Mouse (Mus musculus): ENCODE measurements around the gene E130308A19Rik.

Gene E130308A19Rik

DNA sequence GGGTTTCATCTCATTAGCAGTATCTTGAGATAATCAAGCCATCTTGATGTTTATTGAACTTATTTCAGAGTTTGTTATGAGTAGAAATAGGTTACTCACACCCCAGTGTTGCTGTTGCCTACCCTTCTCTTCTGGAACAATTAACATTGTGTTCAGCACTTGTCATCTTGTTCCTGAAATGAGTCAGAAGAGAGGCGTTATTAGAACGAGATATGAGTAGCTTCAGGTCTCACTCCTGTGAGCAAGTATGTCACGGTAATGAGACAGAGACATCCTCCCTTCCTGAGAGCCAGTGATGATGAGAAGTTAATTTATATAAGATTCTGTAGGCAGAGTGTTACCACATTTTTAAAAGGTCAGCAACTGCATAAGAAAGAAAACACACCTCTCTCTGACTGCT lies 56.5 kb downstream of the E130308A19Rik start:
- no peak for DNase-seq (ENCODE audit: low spot score in 2 of 2)

DNA sequence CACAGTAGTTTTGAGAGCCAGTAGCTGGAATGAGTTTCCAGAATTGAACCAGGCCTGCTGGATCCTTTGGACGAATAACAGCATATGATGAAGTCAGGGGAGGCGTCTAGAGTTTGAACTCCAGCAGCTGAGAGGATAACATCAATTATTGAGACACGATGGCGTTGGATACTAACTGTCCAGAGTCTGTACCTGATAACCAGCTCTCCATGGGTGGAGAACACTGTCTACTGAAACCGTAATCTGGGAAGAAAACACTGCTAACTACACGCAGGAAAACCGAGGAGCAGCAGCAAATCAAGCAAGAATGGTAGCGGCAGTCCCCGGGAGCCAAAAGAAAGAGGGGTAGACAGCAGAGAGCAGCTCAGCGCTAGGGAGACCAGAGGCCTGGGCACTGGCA lies 56.9 kb downstream of the E130308A19Rik start:
- DNase-seq (ENCODE audit: low spot score in 2 of 2) = no peak

DNA sequence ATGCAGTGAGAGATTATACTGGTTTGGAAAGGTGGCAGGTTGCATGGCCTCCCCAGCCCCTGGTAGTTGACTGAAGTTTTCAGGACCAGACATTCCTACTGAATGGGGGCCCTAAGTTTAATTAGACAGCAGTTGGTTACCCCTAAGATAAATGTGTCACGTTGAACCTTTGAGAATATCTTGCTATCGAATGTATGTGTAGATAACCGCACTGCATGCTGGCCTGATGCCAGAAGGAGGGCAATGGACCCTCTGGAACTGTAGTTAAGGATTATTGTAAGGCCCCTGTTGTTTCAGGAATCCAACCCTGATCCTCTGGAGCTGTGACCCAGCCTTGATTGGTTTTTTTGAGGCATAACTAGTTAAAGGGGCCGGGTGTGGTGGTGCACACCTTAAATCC lies 58.3 kb downstream of the E130308A19Rik start:
- no peak for DNase-seq (ENCODE audit: low spot score in 2 of 2)

DNA sequence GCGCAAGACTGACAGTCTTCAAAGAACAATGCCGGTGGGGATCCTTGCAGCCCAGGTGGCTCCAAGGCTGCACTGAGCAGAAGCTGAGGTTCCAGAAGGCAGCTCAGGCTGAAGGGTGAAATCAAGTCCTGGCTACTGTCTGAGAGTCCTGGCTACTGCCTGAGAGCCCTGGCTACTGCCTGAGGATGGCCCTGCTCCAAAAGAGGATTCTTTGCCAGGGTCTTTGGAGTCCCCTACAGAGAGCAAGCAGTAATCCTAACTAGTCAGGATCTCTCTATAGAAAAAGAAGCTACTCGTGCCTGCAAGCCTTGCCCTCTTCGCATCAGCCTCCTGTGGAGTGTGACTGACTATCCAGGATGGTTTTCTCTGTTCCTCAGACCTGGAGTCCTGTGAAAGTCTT lies 60.7 kb downstream of the E130308A19Rik start:
- no peak for DNase-seq (ENCODE audit: low spot score in 2 of 2)

DNA sequence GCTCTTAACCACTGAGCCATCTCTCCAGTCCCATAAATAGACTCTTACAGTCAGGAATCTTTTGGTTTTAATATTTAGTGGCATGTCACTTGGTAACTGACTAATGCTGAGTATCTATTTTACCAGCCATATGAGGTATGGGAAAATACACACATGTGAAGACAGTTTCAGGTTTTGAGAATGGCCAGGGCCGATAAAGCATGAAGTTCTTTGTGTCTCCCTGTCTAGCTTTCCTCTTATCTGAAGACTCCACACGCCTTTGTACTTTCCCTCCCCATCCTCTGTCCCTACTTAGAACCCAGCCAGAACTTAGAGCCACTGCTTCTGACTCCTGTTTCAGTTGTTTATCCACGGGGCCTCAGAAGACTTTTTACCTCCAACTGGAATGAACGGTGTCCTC lies 63.0 kb downstream of the E130308A19Rik start:
- DNase-seq (ENCODE audit: low spot score in 2 of 2) = no peak

DNA sequence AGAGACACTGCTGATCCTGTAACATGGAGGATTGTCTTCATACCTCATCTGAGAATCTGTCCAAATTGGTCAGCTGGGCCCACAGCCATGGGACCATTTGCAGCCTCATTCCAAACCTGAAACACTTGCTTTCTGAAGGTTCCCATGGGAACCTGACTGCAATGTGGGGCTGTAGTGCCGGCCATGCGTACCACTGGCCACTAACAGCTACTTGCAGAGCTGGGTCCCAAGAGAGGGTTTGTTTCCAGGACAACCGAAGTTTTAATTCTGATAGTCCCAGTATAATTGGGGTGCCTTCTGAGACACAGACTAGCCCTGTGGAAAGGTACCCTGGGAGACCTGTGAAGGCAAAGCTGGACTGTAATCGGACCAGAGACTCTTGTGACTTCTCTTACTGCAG lies 64.1 kb downstream of the E130308A19Rik start:
- no peak for DNase-seq (ENCODE audit: low spot score in 2 of 2)

DNA sequence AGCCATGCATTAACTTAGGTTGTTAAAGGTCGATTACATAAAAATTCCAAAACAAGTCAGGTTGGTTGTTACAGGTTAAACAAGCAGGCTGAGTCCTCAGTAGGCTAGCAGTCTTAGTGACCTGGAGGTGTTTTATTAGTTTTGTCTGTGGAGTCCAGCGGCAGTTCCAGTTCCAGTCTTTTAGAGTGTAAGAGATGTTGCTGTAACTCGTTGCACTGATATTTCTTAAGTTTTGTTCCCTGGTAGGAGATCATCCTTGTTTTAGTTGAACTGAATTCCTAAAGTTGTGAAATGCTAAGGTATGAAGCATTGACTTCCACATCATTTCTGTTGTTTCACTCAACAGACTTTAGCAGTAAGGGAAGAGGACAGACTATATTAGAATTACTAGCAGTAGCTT lies 70.8 kb downstream of the E130308A19Rik start:
- no peak for DNase-seq (ENCODE audit: low spot score in 2 of 2)

DNA sequence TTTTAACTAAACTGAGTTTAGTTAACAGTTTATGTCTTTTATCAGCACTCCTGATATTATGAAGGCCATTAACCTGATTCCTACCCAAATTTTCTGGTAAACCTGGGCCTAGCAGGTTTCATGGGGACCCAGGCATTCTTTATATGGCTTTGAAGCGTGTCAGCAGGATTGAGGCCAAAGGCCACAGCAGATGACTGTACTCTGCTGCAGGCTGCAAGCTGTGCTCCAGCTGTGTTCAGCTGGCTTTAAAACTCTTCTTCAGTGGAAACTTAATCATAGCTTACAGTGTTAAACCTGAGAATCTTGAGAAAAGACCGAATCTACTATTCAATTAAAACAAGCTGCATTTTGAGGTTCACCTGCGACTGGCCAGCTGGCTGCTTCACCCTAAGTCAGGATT lies 71.9 kb downstream of the E130308A19Rik start:
- no peak for DNase-seq (ENCODE audit: low spot score in 2 of 2)

DNA sequence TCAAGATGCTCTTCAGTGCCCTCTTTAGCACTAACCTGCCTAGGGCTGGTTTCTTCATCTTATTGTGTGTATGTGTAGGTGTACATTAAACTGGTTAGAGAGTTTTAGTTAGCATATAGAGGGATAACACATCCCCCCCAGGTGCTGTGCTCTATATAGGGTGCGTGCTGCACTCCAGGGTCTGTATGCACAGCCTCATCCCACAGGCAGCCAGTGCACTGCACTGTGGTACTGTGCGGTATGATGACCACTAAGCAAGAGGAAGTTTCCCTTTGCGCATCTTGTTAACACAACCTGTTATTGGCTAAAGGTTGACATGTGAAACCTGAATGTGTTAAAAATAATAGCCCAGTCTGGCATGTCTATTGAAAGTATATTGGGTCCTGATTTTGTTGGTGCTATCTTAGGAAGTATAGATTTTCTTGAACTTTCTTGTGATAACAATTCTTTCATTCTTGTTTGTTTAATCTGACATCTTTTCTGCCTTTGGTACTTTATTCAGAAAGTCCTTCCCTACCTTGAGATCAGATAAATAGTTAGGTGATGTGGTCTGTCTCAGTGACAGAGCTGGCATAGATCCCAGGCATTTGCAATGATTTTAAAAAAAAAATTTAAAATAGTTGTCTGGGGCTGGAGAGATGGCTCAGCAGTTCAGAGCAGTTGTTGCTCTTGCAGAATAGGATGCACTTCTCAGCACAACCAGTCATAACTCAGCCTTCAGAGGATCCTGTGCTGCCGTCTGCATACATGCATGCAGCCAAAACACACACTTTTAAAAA lies 73.2 kb downstream of the E130308A19Rik start:
- no peak for DNase-seq (ENCODE audit: low spot score in 2 of 2)

DNA sequence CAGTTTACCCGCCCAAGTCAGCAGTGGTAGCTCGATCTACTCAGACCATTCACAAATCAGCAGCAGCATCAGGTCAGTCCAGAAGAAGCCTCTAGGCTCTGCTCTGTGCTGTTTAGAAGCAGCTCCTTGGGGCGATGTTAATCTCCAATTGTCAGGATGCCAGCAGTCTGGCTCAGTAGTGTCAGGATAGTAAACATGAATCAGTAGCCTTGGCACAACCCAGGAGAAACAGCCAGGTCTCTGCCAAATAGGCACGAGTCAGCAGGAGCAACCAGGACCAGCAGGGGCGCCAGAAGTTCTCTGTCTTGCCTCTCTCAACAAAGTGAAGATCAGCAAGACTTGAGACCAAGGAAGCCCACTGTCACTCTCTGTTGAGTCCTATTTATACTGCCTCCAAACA lies 83.3 kb downstream of the E130308A19Rik start:
- no peak for DNase-seq (ENCODE audit: low spot score in 2 of 2)

DNA sequence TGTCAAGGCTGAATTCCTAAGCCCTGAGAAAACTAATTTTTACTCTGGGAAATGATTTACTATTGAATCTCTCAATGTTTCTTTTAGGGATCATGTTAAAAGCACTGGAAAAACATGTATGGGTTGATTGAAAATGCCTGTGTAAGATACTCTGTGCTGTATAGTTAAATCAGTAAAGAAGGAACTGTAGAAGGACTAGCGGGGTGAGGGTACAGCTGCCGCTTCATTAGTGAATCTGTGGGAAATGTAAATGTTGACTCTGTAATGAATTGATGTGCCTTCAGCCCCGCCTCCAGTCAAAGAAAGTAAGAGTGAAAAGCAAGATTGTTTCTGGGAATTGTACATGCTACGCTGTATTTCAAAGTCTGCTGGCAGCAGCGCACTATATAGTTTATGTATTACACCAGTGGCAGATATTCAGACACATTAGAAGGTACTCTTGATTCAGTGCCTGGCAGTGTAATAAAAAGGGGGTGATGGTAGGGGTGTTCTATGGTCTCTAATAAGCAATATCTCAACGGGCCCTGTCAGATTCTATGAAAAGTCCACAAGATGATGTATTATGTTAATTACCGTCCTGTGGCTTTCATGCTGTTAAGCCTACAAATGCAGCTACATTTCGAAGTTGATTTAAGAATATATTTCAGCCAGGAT lies 84.9 kb downstream of the E130308A19Rik start:
- no peak for DNase-seq (ENCODE audit: low spot score in 2 of 2)

DNA sequence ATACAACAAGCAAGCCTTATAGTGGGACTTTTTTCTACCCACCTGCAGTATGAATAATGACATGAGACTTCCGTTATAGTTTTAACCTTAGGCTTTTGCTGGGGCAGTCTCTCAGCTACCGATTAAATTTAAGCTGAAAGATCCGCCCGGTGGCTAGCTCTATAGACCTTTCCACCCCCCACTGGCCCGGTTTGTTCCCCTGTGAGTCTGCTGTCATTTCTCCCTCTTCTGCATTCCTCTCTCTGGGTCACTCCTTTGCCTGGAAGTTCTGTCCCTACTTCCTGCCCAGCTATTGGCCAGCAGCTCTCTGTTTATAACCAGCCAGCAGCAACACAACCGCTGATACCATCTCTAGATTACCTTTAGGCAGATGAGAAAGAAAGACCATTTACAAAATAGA lies 86.4 kb downstream of the E130308A19Rik start:
- DNase-seq (ENCODE audit: low spot score in 2 of 2) = no peak

DNA sequence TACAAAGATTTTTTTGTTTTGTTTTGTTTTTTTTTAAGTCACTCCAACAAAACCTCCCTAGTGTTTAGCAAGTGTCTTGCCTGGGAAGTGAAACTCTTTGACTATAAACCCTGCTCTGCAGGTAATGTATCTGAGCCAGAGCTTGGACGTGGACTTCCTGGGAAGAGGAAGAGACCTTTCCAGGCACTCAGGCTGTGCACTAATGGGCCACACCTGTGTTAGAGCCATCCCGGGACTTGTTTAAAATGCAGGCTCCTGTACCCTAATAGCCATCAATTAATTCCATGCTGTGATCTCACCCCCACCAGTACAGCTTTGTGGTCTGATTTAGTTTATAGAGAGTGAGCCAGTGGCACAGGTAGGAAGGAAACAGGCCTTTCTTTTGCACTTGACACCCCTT lies 86.9 kb downstream of the E130308A19Rik start:
- DNase-seq (ENCODE audit: low spot score in 2 of 2) = no peak

DNA sequence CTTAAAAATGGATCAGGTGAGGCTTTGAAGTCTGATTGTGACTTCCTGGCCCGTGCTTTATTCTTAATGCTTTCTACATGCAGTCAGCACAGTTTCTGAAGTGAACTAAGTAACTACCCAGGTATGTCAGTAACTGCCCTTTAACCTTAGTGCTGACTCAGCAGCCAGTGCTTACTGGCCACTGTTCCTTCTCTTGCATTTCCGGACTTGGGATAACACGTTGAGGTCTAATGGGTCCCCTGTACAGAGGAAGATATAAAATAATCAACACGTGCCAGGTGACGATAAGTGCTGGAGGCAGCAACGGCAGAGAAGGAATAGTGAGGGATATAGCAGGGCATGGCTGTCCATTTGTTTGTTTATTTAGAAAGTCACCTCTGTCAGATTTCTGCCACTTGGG lies 88.5 kb downstream of the E130308A19Rik start:
- no peak for DNase-seq (ENCODE audit: low spot score in 2 of 2)

DNA sequence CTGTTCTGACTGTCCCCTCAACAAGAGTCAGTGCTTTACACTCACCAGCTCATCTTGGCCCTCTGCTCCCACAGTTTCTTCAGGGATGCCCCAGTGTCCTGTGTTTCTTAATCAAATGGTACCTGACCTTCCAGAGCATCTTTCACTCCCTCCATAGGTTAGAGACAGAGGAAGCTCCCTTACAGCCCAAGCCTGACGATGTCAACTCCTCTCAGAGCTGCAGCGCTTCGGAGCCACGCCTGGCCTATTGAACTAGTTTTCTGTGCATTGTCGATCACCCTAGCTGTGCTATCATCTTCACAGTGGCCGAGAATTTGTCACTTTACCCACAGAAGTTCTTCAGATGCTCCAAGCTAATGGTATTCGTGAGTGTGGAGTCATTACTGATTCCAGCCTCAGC lies 88.9 kb downstream of the E130308A19Rik start:
- DNase-seq (ENCODE audit: low spot score in 2 of 2) = no peak

DNA sequence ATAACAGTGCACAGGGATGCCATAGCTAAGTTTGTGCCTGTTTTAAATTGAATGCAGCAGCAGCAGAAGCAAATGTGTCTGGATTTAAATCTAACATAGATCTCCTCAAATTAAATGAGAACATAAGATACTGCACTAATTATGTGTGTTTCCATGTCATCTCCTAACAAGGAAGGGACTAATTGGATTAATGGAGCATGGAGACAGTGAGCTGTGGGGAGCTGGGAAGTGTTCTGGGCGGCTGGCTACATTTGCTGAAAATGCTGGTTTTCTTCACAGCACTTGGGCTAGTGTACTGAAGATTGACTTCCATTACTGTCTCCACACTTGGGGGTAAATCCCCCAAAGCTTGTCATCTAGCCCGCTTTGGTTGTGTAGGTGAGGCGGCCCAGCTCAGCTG lies 89.5 kb downstream of the E130308A19Rik start:
- DNase-seq (ENCODE audit: low spot score in 2 of 2) = no peak

DNA sequence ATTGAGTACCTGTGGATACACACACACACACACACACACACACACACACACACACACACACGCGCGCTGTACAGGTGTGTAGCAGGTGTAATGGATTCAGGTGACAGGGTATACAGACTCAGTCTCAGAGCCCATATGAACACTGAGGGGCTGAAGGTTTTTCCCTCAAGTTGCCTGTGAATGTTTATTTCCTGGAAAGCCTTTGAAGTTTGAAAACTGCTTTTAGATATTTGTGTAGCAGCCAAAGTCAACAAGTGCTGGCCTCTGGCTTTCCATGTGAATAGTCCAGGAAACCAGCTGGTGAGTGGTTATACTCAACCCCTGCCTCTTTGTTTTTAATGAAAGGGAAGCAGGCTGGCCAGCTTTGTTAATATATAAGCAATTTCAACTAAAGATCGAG lies 91.3 kb downstream of the E130308A19Rik start:
- no peak for DNase-seq (ENCODE audit: low spot score in 2 of 2)

DNA sequence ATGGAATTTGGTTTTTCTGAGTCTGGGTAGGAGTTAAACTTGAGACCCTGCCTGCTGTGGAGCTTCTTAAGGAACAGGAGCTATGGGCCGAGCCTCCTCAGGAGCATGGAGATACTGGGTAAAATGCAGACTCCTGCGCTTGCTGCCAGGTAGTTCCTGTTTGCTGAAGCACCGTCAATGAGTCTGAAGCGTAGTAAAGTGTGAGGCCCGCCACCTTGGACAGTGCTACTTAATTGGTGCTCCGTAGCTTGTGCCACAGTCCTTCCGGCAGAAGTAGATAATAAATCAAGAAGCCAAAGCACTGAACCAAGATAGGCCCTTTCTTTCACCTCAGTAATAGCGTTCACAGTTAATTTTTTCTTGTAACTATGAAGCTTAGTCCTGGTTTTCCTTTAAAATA lies 92.5 kb downstream of the E130308A19Rik start:
- DNase-seq (ENCODE audit: low spot score in 2 of 2) = no peak

DNA sequence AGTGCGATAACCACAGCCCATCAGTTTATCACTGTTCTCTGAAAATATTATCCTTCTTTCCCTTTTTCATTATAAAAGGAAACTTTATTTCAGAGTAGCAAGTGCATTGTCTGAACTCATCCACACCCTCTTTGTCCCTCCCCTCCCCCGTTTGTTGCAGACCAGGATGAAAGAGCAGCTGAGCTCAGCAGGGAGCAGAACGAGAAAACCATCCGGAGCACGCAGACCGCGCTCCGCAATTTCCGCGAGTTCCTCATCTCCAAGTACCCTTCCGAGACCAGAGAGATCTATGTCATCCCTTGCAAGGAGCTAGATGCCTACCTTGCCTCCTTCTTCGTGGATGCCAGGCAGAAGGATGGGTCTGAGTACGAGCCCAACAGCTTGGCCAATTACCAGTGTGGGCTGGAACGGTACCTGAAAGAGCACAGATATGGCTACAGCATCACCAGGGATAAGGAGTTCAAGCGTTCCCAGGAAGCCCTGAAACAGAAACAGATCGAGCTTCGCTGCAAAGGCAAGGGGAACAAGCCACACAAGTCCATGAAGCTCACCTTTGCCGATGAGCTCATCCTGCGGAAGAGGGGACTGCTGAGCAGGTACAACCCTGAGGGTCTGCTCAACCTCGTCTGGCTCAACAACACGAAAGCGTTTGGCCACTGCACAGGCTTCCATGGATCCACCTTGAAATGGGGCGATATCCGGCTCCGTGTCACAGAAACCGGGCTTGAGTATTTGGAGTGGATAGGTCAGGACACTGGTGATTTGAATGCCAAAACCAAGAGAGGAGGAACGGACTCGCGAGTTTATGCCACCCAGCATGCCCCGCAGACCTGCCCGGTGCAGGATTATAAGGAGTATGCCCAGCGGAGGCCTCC lies 93.7 kb downstream of the E130308A19Rik start:
- DNase-seq (ENCODE audit: low spot score in 2 of 2) = no peak

DNA sequence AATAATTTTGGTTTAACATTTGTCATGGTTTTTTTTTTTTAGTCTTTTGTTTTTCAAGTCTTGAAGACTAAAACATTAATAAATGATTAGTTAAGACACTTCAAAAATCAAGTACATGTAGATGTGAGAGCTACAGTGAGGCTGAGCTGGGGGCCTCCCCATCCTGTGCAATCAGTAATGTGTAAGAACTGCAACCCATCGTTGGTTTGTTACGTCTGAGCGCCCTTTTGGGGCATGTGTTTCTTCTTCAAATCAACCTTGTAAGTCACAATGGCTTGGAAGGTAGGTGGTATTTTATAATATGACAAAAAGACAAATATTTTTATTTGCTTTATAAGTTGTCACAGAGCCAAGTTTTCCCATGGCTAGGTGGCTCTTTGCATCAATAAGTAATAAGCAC lies 95.8 kb downstream of the E130308A19Rik start:
- no peak for DNase-seq (ENCODE audit: low spot score in 2 of 2)

DNA sequence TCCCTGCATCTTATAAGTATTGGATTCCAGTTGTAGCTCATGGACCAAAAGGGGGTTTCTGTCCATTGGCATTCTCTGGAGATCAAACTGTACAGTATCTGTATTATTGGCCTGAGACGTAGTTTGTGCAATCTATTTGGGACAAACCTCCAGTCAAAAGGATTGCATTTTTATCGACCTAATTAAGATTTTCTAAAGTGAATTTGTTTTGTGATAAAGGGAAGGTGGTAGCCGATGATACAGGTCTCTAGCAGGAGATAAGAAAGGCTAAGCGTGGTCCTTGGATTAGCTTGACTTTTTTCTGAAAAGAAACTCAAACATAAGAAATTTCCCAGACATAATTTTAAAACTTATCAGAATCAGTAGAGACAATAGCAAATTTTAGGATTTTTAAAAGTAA lies 99.6 kb downstream of the E130308A19Rik start:
- no peak for DNase-seq (ENCODE audit: low spot score in 2 of 2)

DNA sequence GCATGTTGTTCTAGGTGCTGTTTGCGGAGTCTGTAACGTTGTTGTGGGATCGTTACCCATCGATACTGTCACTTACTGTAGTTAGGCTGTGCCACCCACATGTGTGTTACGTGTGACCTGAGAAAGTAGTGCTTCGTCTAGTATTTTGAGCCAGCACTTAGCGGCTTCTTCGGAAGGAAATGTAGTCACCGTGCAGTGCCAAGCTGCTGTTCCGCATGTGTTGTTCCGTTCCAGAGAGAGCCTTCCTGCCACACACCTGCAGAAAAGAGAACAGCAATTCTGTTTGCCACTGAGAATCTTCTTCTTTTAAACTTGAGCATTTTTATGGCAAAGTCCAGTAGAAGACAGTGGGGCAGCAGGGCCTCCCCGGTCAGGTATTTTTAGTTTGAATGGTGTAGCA lies 100.5 kb downstream of the E130308A19Rik start:
- no peak for DNase-seq (ENCODE audit: low spot score in 2 of 2)
